Mouse (Mus musculus) erythroblast, embryonic 14.5 days (primary cell): Measurements from ENCODE around the gene Pla2g4d.
"Not testable (repeated sequence)": the region's sequence is repeated elsewhere in the genome, so short reads cannot be mapped to it uniquely, and the experiment has no call there.

Experiments used
- GATA1 ChIP-seq: IDR thresholded peaks from 2 replicates; pipeline ENCODE4 v1.6.1; 2012; ENCODE audit warnings: low read length, inconsistent platforms, mixed read lengths
- TAL1 ChIP-seq: IDR thresholded peaks from 3 replicates; pipeline ENCODE4 v1.6.1; 2012; ENCODE audit warnings: low read length, inconsistent platforms, mixed read lengths

DNA sequence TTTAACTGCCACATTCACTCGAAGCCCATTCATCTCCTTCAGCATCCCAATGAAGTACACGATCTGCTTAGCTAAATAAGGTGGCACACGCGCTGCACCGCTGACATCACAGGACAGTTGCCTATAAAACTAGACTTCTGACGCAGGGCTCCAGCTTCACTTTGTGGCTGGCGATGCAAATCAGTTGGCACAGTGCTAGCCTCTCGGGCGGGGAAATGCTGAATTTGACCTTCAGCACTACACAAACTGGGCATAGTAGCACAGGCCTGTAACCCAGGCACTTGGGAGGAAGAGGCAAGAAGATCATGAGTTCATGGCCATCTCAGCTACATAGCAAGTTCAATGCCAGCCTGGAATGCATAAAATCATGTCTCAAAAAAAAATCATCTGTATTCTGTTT is 50.3 kb downstream of the Pla2g4d start:
- not testable (repeated sequence) for TF ChIP-seq GATA1, TAL1
